Mouse (Mus musculus): ENCODE data around the gene Slc9a5. TPM values are rescaled to one million over a fixed set of nuclear protein-coding genes. Genes with fewer than 3 reads are reported as not detected.
A peak's percentile ranks its signal among the peaks of the same experiment; 100 is the strongest.

Gene Slc9a5
- polyA plus RNA-seq, 1 experiment: 3.0 TPM

- Histone ChIP-seq H3K36me3 (ENCODE audit: control insufficient read depth, insufficient read depth, low read length) (no peaks in the 10 kb centered on the region), H3K27me3 (ENCODE audit: control insufficient read depth, insufficient read depth, low read length) (peaks cover 5% of the 10 kb centered on the region), H3K4me1 (ENCODE audit: control insufficient read depth, insufficient read depth, insufficient read length) (peaks cover 11% of the 10 kb centered on the region), H3K4me3 (ENCODE audit: extremely low read depth, insufficient read depth, insufficient read length) (no peak overlapping the region), H3K27ac (ENCODE audit: insufficient read depth, low read length) (peak overlapping the region; percentile 55)
- no peak for TF ChIP-seq POLR2A (IDR thresholded peaks at IDR 0.05; ENCODE audit: low read depth, low read length)
- no peak for TF ChIP-seq CTCF (IDR thresholded peaks at IDR 0.05; ENCODE audit: extremely low read depth, insufficient read depth, insufficient read length, insufficient replicate concordance)
- no peak for DNase-seq (ENCODE audit: low read depth in 1 of 2, low spot score in 2 of 2)
- 39% methylated on average over 7 of the region's 7 CpGs for WGBS
Observed at GRCm38 (mm10) chr8:105345061-105345975, 3.3 kb upstream of the Slc9a5 start.

GRCm38 (mm10) chr8:105346611-105347427, 1.8 kb upstream of the Slc9a5 start:
- 14% methylated on average over 34 of the region's 34 CpGs for WGBS
- H3K36me3 ChIP-seq (ENCODE audit: control insufficient read depth, insufficient read depth, low read length): no peaks in the 10 kb centered on the region
- no peak for TF ChIP-seq CTCF (IDR thresholded peaks at IDR 0.05; ENCODE audit: extremely low read depth, insufficient read depth, insufficient read length, insufficient replicate concordance)
- TF ChIP-seq POLR2A (IDR thresholded peaks at IDR 0.05; ENCODE audit: low read depth, low read length): no peak
- peaks cover 5% of the 10 kb centered on the region for H3K27me3 ChIP-seq (ENCODE audit: control insufficient read depth, insufficient read depth, low read length)
- H3K4me3 ChIP-seq (ENCODE audit: extremely low read depth, insufficient read depth, insufficient read length): peak overlapping the region; percentile 84
- H3K4me1 ChIP-seq (ENCODE audit: control insufficient read depth, insufficient read depth, insufficient read length): peaks cover 11% of the 10 kb centered on the region
- H3K27ac ChIP-seq (ENCODE audit: insufficient read depth, low read length): peak overlapping the region; percentile 69
- peak in 1 of 2 experiments; percentile 26 for DNase-seq (ENCODE audit: low read depth in 1 of 2, low spot score in 2 of 2)

- no peaks in the 10 kb centered on the region for H3K36me3 ChIP-seq (ENCODE audit: control insufficient read depth, insufficient read depth, low read length)
- TF ChIP-seq CTCF (IDR thresholded peaks at IDR 0.05; ENCODE audit: extremely low read depth, insufficient read depth, insufficient read length, insufficient replicate concordance): no peak
- TF ChIP-seq POLR2A (IDR thresholded peaks at IDR 0.05; ENCODE audit: low read depth, low read length): peak; percentile 39; the same call in 1 of the 2 replicates
- H3K27me3 ChIP-seq (ENCODE audit: control insufficient read depth, insufficient read depth, low read length): peaks cover 5% of the 10 kb centered on the region
- peak within 1 kb of the TSS; percentile 69 for H3K27ac ChIP-seq (ENCODE audit: insufficient read depth, low read length)
- H3K4me3 ChIP-seq (ENCODE audit: extremely low read depth, insufficient read depth, insufficient read length): peak within 1 kb of the TSS; percentile 84
- H3K4me1 ChIP-seq (ENCODE audit: control insufficient read depth, insufficient read depth, insufficient read length): peaks cover 11% of the 10 kb centered on the region
- under 1% methylated on average over 53 of the region's 53 CpGs for WGBS
- DNase-seq (ENCODE audit: low read depth in 1 of 2, low spot score in 2 of 2): peak; percentile 66 to 90
Observed at GRCm38 (mm10) chr8:105347428-105348221, 1.0 kb upstream of the Slc9a5 start, which contains the start of gene Fhod1. Fhod1 (minus strand) TSS chr8:105347953.

GRCm38 (mm10) chr8:105349096-105349771, 591 bp downstream of the Slc9a5 start:
- DNase-seq (ENCODE audit: low read depth in 1 of 2, low spot score in 2 of 2): no peak
- WGBS: 6% methylated on average over 42 of the region's 48 CpGs
- H3K27ac ChIP-seq (ENCODE audit: insufficient read depth, low read length): no peak overlapping the region
- TF ChIP-seq POLR2A (IDR thresholded peaks at IDR 0.05; ENCODE audit: low read depth, low read length) (no peak), CTCF (IDR thresholded peaks at IDR 0.05; ENCODE audit: extremely low read depth, insufficient read depth, insufficient read length, insufficient replicate concordance) (no peak)
- H3K4me3 ChIP-seq (ENCODE audit: extremely low read depth, insufficient read depth, insufficient read length): peak overlapping the region; percentile 84
- H3K4me1 ChIP-seq (ENCODE audit: control insufficient read depth, insufficient read depth, insufficient read length): peaks cover 11% of the 10 kb centered on the region
- H3K36me3 ChIP-seq (ENCODE audit: control insufficient read depth, insufficient read depth, low read length): no peaks in the 10 kb centered on the region
- H3K27me3 ChIP-seq (ENCODE audit: control insufficient read depth, insufficient read depth, low read length): peaks cover 5% of the 10 kb centered on the region

GRCm38 (mm10) chr8:105350186-105350585, 1.5 kb downstream of the Slc9a5 start:
- Histone ChIP-seq H3K4me3 (ENCODE audit: extremely low read depth, insufficient read depth, insufficient read length) (no peak overlapping the region), H3K4me1 (ENCODE audit: control insufficient read depth, insufficient read depth, insufficient read length) (peaks cover 10% of the 10 kb centered on the region), H3K36me3 (ENCODE audit: control insufficient read depth, insufficient read depth, low read length) (no peaks in the 10 kb centered on the region), H3K27me3 (ENCODE audit: control insufficient read depth, insufficient read depth, low read length) (peaks cover 5% of the 10 kb centered on the region), H3K27ac (ENCODE audit: insufficient read depth, low read length) (no peak overlapping the region)
- TF ChIP-seq CTCF (IDR thresholded peaks at IDR 0.05; ENCODE audit: extremely low read depth, insufficient read depth, insufficient read length, insufficient replicate concordance) (no peak), POLR2A (IDR thresholded peaks at IDR 0.05; ENCODE audit: low read depth, low read length) (no peak)
- 82% methylated on average over 7 of the region's 7 CpGs for WGBS
- DNase-seq (ENCODE audit: low read depth in 1 of 2, low spot score in 2 of 2): no peak

Data from spleen, adult 2 months (tissue).